Mouse (Mus musculus): ENCODE results near the gene Mob3c.
A peak's percentile ranks its signal among the peaks of the same experiment; 100 is the strongest.

The Mob3c gene

DNA sequence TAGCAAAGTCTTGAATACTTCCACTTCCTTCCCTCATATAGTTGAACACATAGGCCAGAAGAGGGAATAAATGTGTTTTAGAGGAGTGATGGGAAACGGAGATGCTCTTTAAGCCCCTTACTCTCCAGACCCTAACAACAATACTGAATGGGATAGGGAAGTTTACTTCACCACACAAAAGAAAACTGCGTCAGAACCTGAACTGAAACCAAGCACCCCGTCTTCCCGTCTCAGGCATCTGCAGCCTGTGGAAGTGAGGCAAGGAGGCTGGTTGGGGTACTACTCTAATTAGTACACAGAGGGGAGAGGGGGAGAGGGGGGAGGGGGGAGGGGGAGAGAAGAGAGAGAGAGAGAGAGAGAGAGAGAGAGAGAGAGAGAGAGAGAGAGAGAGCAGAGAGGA is 10.3 kb downstream of the Mob3c start:
- DNase-seq, result no peak

DNA sequence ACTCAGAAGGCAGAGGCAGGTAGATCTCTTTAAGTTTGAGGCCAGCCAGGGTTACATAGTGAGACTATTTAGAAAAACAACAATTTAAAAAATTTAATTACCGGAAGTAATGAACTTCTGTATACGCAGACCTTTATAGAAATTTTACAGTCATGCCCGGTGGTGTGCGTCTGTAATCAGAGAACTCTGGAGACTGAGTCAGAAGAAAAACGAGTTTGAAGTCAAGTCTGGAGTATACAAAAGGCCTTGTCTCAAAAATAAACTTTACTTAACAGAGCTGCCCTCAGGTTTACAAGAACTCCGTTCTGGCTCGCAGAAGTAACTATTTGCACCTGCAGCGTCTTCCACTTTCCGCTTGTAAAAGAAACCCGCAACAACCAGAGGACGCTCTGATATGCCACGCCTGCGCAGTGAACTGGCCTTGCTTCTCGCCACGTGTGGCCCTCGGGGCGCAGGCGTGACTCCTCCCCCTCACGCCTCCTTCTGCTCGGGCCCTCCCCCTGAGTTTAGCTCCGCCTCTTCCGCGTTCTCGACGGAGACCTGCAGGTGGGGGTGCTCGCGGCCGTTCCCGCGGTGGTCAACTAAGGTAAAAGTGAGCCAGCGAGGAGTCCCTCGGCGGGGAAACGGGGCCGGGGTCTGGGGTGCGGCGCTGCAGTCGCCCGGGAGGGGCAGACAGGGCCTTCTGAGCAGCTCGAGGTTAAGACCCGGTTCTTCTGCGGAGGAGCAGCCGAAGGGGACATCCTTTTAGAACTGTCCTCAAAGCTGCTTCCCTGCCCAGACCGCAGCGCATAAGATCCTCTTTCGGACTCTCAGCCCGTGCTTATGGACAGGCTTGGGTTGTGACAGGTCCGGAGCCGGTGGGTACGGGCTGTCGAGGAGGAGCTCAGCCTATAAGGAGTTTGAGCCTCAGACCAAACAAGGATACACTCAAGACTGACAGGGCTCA is 11.1 kb downstream of the Mob3c start, which contains the start of gene Mknk1:
Gene Mknk1 (plus strand): TSS at position 503 of the 946 bp plus-strand sequence.
- peak; percentile 95 for DNase-seq

DNA sequence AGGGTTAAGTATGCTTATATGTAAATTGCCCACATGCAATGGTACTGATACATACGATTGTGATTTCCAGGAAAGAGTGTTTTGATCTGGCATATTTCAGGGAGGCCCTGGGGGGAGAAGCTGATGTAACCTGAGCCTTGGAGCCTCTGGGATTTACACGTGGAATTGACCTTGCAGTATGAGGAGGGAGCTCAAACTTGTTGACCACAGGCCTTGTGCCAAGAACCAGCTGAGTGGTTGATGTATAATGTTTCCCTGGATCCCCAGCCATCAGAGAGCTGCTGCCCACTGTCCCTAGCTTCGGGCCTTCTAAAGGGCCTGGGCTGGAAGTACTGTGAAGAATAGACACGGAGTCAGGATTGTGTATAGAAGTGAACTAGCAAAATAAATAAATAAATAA is 12.1 kb downstream of the Mob3c start:
- DNase-seq, result no peak

DNA sequence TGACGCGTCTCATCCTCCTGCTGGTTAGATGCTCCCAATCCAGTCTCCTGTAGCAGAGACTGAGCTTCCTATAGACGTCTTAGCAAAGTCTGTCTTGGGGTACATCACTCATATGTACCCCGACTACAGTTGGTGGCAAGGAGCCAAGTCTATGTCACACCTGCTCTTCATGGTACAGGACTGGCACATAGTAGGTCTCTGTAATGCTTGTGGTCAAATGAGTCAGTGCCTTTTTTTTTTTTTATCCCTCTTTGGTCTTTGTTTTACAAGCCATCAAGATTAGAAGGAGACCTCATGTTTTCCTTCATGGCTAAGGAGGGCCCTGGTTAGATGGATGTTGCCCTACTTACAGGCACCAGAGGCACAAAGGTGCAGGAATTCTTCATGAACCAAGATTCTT is 12.9 kb downstream of the Mob3c start:
- no peak for DNase-seq

DNA sequence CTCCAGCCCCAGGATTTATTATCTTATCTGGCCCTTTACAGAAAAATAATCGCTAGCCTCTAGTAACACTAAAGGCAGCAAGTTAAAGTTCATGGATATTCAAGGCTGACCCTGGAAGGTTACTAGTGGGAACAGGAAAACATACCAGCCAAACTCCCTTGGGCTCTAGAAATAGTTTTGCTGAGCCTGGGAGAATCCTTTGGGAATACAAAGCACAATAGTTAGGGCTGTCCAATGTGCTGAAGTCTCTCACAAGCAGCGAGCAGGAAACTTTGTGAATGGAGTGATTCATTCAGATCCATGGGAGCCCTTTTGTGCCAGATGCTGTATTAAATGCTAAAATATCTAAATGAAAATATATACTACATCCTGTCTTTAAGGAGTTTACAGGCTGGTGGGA is 18.8 kb downstream of the Mob3c start:
- DNase-seq, result no peak

DNA sequence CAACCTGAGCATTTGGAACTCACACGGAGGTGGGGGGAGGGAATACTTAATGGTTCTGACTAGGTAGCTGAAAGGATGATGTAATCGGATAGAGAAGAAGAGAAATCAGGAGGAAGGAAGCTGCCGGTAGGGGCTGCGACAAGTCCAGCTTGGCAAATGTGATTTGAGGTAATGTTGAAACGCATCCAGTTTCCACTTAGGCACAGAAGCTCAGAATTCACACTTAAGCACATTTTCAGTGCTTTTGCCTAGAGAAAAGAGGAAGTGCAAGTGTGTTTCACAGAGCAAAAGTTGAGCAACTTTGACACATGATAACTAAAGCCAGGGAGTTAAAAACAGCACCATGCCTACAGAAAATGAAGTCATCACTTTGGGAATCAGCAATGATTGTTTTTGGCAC is 19.5 kb downstream of the Mob3c start:
- no peak for DNase-seq

DNA sequence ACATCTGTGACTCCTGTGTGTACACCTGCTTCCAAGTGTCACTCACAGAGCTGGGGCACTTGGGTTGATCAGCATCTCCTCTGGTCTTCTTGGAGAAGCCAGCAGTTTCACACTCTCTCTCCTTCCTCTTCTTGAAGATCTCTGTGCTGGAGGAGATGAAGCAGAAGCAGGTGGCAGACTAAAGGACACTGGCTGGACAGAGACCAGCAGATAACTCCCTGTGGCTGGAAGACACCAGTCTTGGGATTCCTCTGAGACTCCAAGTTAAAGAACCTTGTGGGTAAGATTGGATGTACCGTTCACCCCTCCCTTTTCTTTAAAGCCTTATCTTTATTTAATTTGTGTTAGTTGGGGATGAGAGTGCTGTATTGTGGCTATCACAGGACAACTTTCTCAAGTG is 20.2 kb downstream of the Mob3c start:
- DNase-seq, result no peak

DNA sequence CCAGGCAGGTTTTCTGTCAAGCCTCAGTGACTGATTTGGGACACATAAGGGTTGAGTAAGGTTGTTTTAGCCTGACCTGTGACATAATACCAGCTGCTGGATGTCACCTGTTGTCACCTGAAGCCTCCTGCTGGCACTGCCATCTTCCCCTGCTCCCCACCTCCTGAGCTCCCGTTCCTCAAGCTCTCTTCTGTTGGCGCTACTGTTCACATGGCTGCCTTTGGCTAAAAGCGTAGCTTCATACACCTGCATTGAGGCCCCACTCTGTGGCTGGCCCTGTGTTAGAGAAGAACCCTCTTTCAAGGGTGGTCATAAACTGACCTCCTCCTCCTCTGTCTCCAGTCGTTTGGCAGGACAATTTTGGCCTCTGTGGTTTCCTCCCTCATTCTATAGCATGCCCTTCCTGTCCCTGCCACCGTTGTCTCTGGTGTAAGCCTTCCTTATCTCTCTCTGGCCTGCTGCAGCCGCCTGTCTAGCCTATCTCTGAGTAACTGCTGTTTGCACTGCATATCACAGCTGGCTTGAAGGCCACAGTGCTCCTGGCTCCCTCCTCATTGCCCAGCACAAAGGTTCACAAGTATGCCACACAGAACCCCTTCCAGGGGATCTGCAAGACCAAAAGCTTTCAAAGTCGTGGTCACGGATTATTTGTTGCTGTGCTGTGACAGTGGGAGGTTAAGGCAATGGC is 21.2 kb downstream of the Mob3c start:
- DNase-seq, result no peak

DNA sequence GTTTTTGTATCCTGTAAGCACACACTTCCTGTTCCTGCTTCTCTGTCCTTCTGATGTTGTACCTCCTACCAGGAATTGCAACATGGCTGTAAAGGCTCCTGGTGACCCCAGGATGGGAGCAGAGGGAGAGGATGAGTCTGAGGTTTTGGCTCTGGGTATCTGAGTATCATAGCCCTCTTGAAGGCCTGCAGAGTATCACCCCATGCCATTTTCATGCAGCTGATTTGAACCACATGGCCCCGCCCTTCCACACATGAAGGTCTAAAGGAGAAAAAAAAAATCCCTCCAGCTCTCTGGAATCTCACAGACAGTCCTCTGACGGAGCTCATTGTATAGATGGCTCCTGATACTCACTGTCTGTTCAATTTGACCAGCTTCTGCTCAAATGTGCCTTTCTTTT is 22.2 kb downstream of the Mob3c start:
- no peak for DNase-seq

DNA sequence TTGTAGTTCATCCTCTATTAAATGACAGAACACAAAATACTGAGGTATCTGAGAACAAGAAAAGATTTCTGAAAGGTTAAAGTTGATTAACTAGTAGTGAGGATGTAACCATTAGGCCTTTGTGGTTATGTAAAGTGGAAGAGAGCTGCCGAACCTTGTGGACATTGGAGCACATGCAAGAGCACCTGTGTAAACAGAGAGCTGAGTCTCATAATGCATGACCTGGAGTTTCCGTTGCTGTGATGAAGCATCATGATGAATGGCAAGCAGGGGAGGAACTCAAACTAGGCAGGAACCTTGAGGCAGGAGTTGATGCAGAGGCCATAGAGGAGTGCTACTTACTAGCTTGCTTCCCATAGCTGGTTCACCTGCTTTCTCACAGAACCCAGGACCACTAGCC is 22.7 kb downstream of the Mob3c start:
- no peak for DNase-seq

DNA sequence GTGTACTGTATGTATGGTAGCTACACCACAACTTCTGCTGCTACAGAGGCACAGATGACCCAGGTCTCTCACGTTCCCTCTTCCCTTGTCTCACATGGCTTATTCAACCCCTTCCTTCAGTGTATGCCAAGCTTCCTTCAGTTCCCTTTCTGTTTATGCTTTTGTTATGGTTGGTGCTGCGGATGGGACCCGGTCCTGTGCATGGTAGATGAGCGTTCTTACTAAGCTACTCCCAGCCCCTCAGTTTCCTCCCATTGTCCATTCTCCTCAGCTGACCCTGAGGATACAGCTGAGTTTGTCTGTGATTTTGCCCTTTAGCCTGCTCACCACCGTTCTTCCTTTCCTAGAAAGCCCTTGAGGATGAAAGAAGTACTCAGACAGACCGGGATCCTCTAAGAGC is 23.7 kb downstream of the Mob3c start:
- DNase-seq, result no peak

DNA sequence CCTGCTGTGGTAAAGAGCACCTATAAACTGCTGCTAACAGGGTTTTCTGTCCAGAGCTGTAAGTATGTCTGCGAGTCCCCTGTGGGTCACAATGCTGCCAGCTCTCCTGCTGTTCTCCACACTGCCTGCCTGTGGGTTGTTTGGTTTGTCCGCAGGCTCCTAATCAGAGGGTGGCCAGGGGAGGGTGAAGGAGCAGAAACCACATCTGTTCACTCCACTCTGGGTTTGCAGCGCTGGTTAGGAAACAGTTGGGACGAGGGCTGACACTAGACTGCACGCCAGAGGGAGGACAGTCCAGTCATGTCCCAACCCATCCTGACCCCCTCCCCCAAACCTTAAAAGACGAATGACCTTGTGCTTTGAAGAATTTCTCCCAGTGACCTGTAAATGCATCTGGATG is 27.2 kb downstream of the Mob3c start:
- no peak for DNase-seq

DNA sequence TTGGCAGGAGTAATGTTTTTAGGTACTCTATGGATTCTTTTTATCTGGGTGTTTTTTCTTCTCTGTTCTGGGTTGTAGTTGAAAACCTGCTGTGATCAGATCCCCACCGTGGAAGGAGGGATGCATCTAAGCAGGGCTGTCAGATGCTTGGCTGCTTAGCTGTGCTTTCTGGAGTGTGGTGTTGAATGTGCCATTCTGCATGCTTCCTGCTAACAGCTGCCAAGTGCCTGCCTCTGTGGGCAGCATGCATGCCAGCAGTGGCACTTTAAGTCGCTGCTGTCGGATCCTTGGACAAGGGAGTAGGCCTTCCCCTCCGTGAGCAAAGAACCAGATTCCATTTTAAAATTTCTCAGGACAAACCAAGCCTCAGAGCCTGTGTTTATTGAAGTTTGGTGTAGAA is 27.7 kb downstream of the Mob3c start:
- DNase-seq, result no peak

DNA sequence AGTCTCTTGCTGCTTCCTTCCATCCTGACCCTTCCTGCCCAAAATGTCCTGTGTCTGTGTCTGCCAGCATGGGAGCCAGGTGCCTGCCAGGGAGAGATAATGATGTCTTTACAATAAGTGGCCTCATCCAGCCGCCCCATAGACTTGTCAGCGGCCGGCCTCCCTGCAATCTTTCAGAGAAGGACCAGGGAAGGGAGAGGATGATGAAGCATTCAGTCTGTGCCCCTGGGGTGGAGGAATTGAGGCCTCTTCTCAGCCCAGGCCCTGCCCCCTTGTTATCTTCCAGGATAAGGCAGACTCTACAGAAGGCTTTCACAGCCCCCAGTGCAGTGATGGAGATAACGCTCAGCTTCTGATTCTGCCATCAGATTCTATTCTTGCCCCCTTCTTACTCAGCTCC is 28.4 kb downstream of the Mob3c start:
- DNase-seq, result no peak

DNA sequence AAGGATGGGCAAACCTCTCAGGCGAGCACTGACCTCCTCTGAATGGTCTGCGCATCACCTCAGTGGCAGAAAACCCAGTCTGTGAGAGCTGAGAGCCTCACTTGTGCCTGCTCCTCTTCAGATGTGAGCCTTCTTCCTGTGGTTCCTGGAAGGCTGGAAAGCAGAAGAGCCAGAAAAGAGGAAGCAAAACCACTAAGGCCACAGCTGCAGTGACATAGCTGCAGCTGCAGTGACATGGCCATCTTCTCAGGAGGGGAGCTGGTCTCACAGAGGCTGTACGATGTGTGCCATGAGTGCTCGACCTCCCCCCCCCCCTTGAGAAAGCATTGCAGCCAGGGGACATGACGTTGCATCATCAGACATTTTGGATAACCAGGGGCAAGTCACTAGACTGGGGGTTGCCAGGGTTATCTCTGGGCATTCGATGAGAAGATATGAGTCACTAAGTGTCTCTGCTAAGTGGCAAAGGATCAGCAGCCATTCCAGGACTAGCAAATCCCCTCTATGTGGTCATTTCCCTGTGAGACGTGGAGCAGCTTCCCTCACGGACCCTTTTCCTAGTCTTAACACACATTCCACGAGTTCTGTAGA is 29.5 kb downstream of the Mob3c start:
- no peak for DNase-seq

DNA sequence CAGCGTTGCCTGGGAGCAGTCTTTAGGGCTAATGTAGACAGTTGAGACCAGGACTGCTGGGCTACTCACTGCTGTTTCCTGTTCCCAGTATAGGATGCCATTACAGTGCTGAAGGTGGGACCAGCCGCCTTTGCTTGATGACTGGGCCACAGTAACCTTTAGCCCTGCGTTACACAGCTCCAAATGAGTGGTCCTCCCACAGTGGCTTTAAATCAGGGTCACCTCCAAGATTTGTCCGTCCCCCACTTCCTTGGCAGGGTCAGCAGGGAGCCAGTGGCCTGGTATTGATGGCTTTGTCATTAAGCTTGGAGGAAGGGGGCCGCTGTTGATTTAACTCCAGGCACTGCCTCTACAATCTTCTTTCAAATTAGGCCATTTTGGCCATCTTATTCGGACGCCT is 35.5 kb downstream of the Mob3c start:
- no peak for DNase-seq

DNA sequence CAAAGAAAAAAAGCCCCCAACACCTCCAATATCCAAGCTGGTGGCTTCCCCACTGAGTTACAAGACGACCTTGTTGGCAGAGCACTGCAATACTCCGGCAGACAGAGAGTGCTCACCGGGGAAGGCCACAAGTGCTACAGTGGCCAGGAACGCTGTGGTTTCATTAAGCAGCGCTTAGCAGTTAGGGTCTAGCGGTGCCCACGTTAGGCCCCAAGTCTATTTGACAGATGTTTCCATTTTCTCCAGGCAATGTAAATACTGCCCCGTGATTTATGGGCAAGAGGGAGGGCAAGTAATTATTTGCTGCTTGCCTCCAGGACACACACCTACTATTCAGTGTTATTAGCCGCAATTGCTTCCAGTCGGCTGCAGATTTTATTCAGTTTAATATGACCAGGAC is 36.0 kb downstream of the Mob3c start:
- DNase-seq, result no peak

DNA sequence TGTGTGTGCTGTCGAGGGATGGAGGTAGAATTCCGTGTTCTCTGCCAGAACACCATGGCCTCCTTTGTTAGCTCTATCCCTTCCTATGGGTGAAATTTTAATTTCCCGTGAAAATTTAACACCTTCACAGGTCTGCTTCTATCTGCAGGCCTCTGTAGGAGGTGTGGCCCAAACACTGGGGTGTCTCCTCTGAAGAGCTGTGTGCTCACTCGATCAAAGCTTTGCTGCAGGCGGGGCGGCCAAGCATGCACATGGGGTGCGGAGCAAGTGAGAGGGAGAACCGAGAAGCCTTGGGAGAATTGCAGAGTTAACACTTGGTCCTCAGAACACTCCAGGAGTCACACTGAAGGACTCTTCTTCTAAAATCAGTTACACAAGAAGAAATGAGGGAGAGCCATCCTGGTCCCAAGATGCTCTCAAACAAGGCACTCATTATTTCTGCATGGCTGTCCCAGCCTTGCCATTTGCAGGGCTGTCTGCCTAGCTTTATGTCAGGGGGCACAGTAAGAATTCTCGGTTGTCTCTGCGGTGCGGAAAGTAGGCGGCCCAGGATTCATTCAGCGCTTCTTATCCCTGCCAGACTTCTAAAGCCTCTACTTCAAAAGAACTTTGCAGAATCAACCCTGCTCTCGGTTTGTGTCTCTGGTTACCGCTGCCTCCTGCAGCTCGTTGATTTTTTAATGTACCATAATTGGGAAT is 41.8 kb downstream of the Mob3c start:
- DNase-seq, result peak; percentile 62

DNA sequence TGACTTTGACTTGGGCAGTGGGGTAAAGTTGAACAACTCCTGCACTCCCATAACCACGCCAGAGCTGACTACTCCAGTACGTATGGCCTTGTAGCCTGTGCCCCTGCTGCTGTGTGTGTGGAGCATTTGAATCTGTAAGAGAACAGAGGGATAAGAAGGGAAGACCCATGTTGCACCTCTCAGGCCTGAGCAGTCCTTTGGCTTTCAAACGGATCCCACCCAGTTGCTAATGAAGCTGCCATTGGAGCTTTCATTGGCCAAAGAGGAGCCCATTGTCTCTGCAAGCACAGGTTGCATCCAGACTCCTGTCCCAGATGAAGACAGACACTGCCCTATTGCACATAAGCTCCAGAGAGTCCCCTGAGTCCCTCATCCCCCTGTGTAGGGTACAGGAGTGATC is 45.3 kb downstream of the Mob3c start:
- DNase-seq, result no peak

DNA sequence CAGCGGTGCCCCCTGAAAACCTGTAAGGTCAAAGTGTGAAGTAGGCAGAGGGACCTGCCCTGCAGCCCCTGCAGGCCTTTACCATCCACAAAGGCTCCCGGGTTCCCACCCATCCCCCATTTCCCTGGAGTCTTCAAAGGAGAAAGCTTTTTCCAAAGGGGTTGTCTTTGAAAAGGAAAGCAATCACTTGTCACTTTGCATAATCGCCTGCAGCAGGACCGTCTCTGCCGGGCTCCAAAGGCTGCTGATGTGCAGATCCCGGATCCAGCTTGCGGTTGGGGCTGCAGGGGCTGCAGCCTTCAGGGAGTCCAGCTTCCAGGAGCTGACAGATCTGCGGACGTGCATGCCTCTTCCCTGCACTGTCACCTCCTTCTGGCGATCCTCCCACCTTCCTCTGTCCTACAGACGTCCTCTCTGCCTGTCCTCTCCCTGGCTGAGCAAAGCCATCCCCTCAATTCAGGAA is 50.4 kb downstream of the Mob3c start:
- DNase-seq, result peak; percentile 71

DNA sequence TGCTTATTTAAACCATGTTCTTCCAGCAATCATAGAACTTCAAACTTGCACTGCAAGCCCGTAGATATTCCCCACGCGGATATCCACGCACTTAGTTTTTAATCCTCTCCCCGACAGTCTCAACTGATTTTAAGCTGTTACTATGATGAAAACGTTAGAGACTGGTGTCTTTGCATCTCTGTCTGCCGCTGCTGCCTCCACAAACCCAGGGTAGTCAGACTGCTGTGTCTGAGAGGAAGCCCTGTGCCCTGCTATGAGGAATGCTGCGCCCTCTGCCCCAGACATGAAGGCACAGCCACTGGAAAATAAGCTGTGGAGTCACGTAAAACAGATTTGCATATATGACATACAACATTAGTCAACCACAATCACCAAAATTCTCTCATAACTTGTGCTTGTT is 50.9 kb downstream of the Mob3c start:
- DNase-seq, result no peak

DNA sequence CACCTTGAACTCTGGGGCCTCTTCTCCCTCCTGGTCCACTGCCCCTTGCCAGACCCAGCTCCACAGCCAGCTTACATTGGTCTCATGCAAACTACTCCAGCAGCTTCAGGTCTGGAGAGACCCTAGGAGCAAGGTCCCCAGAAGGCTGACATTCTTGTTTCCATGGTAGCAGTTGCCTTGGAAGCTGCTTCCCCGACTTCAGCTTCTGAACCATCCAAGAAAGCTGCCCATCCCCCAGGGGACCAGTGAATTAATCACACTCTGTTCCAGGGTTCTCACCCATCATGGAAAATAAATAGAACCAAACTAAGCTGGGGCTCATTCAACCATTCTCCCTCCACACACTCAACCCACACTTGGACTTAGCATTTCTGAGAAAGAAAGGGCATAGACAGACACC is 53.3 kb downstream of the Mob3c start:
- DNase-seq, result peak; percentile 62

DNA sequence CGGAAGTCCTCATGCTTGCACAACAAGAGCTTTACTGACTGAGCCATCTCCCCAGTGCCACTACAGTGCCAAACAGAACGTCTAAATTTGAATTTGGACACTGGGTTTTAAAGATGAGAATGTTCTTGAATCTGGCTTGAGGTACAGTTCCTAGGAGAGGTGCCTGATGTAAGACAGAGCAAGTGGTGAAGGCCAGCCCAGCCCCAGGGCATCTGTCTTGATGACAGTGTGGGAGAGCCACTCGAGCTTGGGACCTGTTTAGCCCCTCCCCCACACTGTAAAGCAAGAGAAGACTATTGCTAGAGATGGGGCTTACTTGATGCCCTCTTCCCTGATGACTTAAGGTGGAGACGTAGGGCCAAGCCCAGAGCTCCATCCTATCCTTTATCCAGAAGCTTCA is 54.3 kb downstream of the Mob3c start:
- DNase-seq, result no peak
